Mouse (Mus musculus) neural tube, embryonic 12.5 days (tissue): Measurements from ENCODE around the gene Gm5795. TPM values are rescaled to one million over a fixed set of nuclear protein-coding genes. Genes with fewer than 3 reads are reported as not detected.
"Not testable (repeated sequence)": the region's sequence is repeated elsewhere in the genome, so short reads cannot be mapped to it uniquely, and the experiment has no call there.

Source experiments
- ATAC-seq: fragments of 200-750 bp; cut with Nextera tagmentation; 2 replicates; pipeline ENCODE4 v1.8.0; 2017; ENCODE audit warnings: low read depth, mild to moderate bottlenecking, moderate TSS enrichment, moderate library complexity; ENCODE audit not compliant: low FRiP score
- H3K27ac ChIP-seq: fragments of 300-500 bp; sonication (generic); 2 replicates; pipeline ENCODE4 v1.5.1; 2016
- H3K27me3 ChIP-seq: fragments of 300-500 bp; sonication (generic); replicated peaks from 2 replicates; pipeline ENCODE4 v1.6.1; 2016; ENCODE audit warnings: mild to moderate bottlenecking
- H3K36me3 ChIP-seq: fragments of 300-500 bp; sonication (generic); 2 replicates; pipeline ENCODE4 v1.6.1; 2016; ENCODE audit warnings: mild to moderate bottlenecking
- H3K4me1 ChIP-seq: fragments of 300-500 bp; sonication (generic); 2 replicates; pipeline ENCODE4 v1.6.1; 2016
- H3K4me2 ChIP-seq: fragments of 300-500 bp; sonication (generic); replicated peaks from 2 replicates; pipeline ENCODE4 v1.6.1; 2016; ENCODE audit warnings: mild to moderate bottlenecking
- H3K4me3 ChIP-seq: fragments of 300-500 bp; sonication (generic); 2 replicates; pipeline ENCODE4 v1.5.1; 2016
- H3K9ac ChIP-seq: fragments of 300-500 bp; sonication (generic); 2 replicates; pipeline ENCODE4 v1.6.1; 2016; ENCODE audit warnings: mild to moderate bottlenecking
- H3K9me3 ChIP-seq: fragments of 300-500 bp; sonication (generic); 2 replicates; pipeline ENCODE4 v1.6.1; 2016; ENCODE audit warnings: mild to moderate bottlenecking
- WGBS: fragments of 180-500 bp; shearing (Covaris S2); methylation state at CpG from one replicate; pipeline ENCODE4 v1.1.7; 2016; 5-methylcytosine and 5-hydroxymethylcytosine counted together
- polyA plus RNA-seq: library from polyadenylated mRNA; unstranded; fragments of >200 nt; fragmentation: Nextera tagmentation; extraction: Ambion mirVana; gene quantifications from 2 replicates; pipeline ENCODE4 v1.2.1, GENCODE M21; 2016

Gene Gm5795
- not detected in 2 replicates for polyA plus RNA-seq

DNA sequence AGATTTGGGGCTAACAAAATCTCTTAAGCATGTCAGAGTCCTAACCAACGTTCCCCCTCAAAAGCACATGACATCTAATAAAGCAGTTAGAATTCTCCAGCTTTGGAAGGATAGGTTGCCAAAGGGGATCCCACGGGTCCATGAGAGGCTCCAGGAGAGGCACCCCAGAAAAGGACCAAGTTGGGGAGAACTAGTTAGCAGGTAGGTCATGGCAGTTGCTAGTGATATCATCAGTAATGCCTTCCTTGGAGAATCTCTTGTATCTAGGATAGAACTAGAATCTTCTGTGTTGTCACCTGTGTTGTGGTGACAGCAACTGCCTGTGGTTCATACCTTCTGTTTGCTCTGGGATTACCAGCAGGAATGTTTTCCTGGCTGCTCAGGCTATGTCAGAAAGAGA is at the start of gene Gm5795:
Gene Gm5795, plus strand, starts transcription at position 301 of the 400 bp plus-strand sequence.
- H3K9me3 ChIP-seq, ATAC-seq, H3K4me1 ChIP-seq, H3K4me2 ChIP-seq, H3K27ac ChIP-seq, H3K4me3 ChIP-seq, H3K27me3 ChIP-seq, H3K36me3 ChIP-seq, H3K9ac ChIP-seq: not testable (repeated sequence)
- WGBS: no CpG with 5 or more reads among the region's 2 CpGs

DNA sequence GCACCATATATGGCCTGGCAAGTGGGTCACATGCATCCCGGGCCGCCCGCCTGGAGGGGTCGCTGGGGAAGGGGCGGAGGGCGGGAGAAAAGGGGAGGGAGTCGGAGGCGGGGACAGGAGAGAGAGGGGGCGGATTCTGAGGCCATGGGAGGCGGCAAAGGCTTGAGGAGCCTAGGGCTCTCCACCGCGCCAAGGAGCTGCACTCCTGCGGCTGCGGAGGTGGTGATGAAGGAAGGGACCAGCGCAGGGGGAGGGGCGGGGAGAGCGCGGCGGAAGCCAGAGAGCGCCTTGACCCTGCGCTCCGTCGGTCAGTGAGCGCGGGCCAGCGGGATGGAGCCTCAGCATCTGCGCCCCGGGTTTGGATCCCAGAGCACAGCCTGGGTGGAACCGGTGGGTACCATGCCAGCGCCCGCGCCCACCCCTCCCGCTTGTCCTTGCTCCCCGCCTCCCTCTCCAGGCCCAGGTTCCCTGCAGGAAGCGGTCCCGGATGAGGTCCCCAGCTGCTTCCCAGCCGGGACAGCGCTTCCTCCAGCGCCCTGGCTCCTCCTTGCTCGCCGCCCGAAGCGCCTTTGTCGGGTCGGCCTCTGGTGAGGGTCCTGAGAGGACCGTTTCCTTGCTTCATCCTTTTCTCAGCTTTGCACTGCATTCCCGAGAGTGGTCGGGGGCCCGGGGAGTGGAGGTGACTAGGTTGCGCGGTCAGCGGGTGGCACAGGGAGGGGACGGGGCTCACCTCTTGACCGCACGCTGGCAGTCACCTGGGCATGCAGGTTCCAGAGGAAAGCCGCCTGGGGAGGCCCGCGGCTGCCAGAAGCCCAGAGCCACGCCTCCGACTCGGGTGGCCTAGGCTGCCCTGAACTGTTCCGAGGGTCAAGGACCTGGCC is 20.5 kb downstream of the Gm5795 start, which contains the start of gene D830030K20Rik:
Gene D830030K20Rik, plus strand, starts transcription at position 217 of the 881 bp plus-strand sequence.
- WGBS: 1% methylated on average over 29 of the region's 62 CpGs
- not testable (repeated sequence) for H3K27ac ChIP-seq, ATAC-seq, H3K4me1 ChIP-seq, H3K36me3 ChIP-seq, H3K9me3 ChIP-seq, H3K27me3 ChIP-seq
- Histone ChIP-seq H3K9ac (peak within 1 kb of the TSS; percentile 48; the same call in 1 of the 2 replicates), H3K4me3 (peak within 1 kb of the TSS; percentile 46), H3K4me2 (peak within 1 kb of the TSS; percentile 77)

DNA sequence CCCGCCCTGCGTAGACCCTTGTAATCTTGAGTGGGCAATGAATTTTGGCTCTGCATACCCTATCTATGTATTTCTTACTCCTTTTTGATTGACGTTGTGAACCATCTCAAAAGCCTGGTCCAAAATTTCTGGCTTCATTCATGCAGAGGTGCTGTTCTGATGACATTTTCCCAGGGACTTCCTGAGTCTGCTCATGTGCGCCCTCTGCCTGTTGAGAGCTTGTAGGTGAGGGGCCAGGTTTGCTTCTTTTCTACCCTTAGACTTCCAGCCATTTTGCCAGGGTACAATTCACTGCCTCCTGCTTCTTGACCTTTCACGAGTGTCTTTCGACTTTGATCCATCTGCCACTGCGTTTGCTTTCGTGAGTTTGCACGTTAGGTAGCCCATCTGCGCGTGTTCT is 21.3 kb downstream of the Gm5795 start:
- H3K9ac ChIP-seq, ATAC-seq, H3K4me2 ChIP-seq, H3K4me1 ChIP-seq, H3K9me3 ChIP-seq, H3K27me3 ChIP-seq, H3K36me3 ChIP-seq, H3K4me3 ChIP-seq, H3K27ac ChIP-seq: not testable (repeated sequence)
- WGBS: 13% methylated on average over 9 of the region's 11 CpGs

Other genes starting within 250 kb of the Gm5795 start
- gene Gm2888, start 158.3 kb upstream of the Gm5795 start, polyA plus RNA-seq: not detected in 2 replicates
- gene Gm2897, start 139.0 kb upstream of the Gm5795 start, polyA plus RNA-seq: 6.2 and 6.7 TPM in 2 replicates
- not detected in 2 replicates for gene Gm10340, start 54.3 kb upstream of the Gm5795 start, polyA plus RNA-seq
- 14.2 and 15.3 TPM in 2 replicates for gene D830030K20Rik, start 20.2 kb downstream of the Gm5795 start, polyA plus RNA-seq
- not detected in 2 replicates for gene Gm2956, start 144.4 kb downstream of the Gm5795 start, polyA plus RNA-seq
- not detected in 2 replicates for gene Gm10413, start 206.8 kb downstream of the Gm5795 start, polyA plus RNA-seq
- gene Gm10409, start 224.4 kb downstream of the Gm5795 start, polyA plus RNA-seq: 4.5 and 5.9 TPM in 2 replicates
- 1.4 and 2.8 TPM in 2 replicates for gene Gm3005, start 239.8 kb downstream of the Gm5795 start, polyA plus RNA-seq